Mouse (Mus musculus) C2C12 (cell line): ENCODE data around the gene Chchd2. TPM values are rescaled to one million over a fixed set of nuclear protein-coding genes. Genes with fewer than 3 reads are reported as not detected.
A peak's percentile ranks its signal among the peaks of the same experiment; 100 is the strongest.

Source experiments
- H3K27me3 ChIP-seq: one replicate; pipeline ENCODE4 v1.6.1; 2011; ENCODE audit not compliant: control insufficient read depth, insufficient read depth, insufficient read length
- H3K36me3 ChIP-seq: one replicate; pipeline ENCODE4 v1.6.1; 2011; ENCODE audit not compliant: control insufficient read depth, insufficient read depth
- H3K4me3 ChIP-seq: one replicate; pipeline ENCODE4 v1.5.1; 2011; ENCODE audit warnings: mild to moderate bottlenecking, control low read depth; ENCODE audit not compliant: poor library complexity, insufficient read depth, severe bottlenecking
- H3K79me2 ChIP-seq: one replicate; pipeline ENCODE4 v1.6.1; 2011; ENCODE audit not compliant: control insufficient read depth, insufficient read depth
- H3K79me3 ChIP-seq: one replicate; pipeline ENCODE4 v1.6.1; 2011; ENCODE audit warnings: low read depth, control low read depth
- H3ac ChIP-seq: one replicate; pipeline ENCODE3; 2011; ENCODE audit warnings: low read depth; ENCODE audit not compliant: control insufficient read depth, insufficient read length
- CEBPB ChIP-seq: IDR thresholded peaks from one replicate; pipeline ENCODE4 v1.6.1; 2011; ENCODE audit warnings: low read depth, mild to moderate bottlenecking, control low read depth, moderate library complexity
- CTCF ChIP-seq: IDR thresholded peaks from one replicate; pipeline ENCODE4 v1.5.1; 2011; ENCODE audit not compliant: control insufficient read depth, insufficient read depth, insufficient read length
- FOSL1 ChIP-seq: IDR thresholded peaks from one replicate; pipeline ENCODE4 v1.8.0; 2011; ENCODE audit warnings: mild to moderate bottlenecking, low read length; ENCODE audit not compliant: poor library complexity, insufficient read depth, severe bottlenecking
- MAX ChIP-seq: IDR thresholded peaks from one replicate; pipeline ENCODE4 v1.6.1; 2011; ENCODE audit warnings: mild to moderate bottlenecking, control low read depth
- MYOD1 ChIP-seq: IDR thresholded peaks from one replicate; pipeline ENCODE4 v1.6.1; 2011; ENCODE audit warnings: low read depth; ENCODE audit not compliant: control insufficient read depth, insufficient read length
- MYOG ChIP-seq: IDR thresholded peaks from one replicate; pipeline ENCODE4 v1.6.1; 2011; ENCODE audit not compliant: control insufficient read depth, insufficient read length; ENCODE audit errors: extremely low read depth
- USF1 ChIP-seq: IDR thresholded peaks from one replicate; pipeline ENCODE4 v1.6.1; 2011; ENCODE audit warnings: low read depth, mild to moderate bottlenecking, control low read depth, moderate library complexity
- long read RNA-seq, 2 experiments: library from polyadenylated mRNA; unstranded; transcript quantifications; one replicate each; pipeline ENCODE4 v2.0.0; 2019 to 2020
- polyA plus RNA-seq: library from polyadenylated mRNA; unstranded; fragments of >200 nt; fragmentation: generic; extraction: Trizol; gene quantifications from one replicate; pipeline ENCODE4 v1.2.1, GENCODE M21; 2012; ENCODE audit warnings: missing spikeins

Chchd2 gene
- 856 TPM for polyA plus RNA-seq
- long read RNA-seq, experiment 1, transcript Chchd2-201 (4 exons, 915 nt) = major isoform, 482 of 504 reads
- long read RNA-seq, experiment 1, partial matches to known transcripts = 18 of 504 reads
- long read RNA-seq, experiment 1, other reads (novel, unspliced or antisense) = 4 of 504 reads
- long read RNA-seq, experiment 2, transcript Chchd2-201 (4 exons, 915 nt) = major isoform, 164 of 164 reads
- long read RNA-seq, experiment 2, partial matches to known transcripts = 0 of 164 reads
- long read RNA-seq, experiment 2, other reads (novel, unspliced or antisense) = 0 of 164 reads

- TF ChIP-seq MAX (peak; percentile 62), CEBPB (no peak)
- Histone ChIP-seq H3K27me3 (no peaks in the 10 kb centered on the region), H3K79me2 (peaks cover 42% of the 10 kb centered on the region), H3ac (peak within 1 kb of the TSS; percentile 88), H3K4me3 (peak within 1 kb of the TSS; percentile 95), H3K79me3 (peaks cover 28% of the 10 kb centered on the region), H3K36me3 (peaks cover 25% of the 10 kb centered on the region)
Observed at GRCm38 (mm10) chr5:129886911-129887636, at the start of gene Chchd2. Gene Chchd2, minus strand, starts transcription at chr5:129887470.

- Histone ChIP-seq H3K27me3 (no peaks in the 10 kb centered on the region), H3K36me3 (no peaks in the 10 kb centered on the region), H3K79me2 (no peaks in the 10 kb centered on the region), H3K4me3 (no peak overlapping the region), H3ac (no peak overlapping the region), H3K79me3 (no peaks in the 10 kb centered on the region)
- no peak for TF ChIP-seq CTCF
- TF ChIP-seq MYOD1 = no peak
- no peak for TF ChIP-seq CEBPB
- no peak for TF ChIP-seq USF1
- TF ChIP-seq FOSL1 = no peak
- TF ChIP-seq MYOG = no peak
- TF ChIP-seq MAX = no peak
Observed at GRCm38 (mm10) chr5:129936941-129937340, 49.7 kb upstream of the Chchd2 start.

GRCm38 (mm10) chr5:129929924-129930855 lies 42.9 kb upstream of the Chchd2 start:
- no peaks in the 10 kb centered on the region for H3K79me3 ChIP-seq
- no peaks in the 10 kb centered on the region for H3K36me3 ChIP-seq
- H3ac ChIP-seq = no peak overlapping the region
- no peaks in the 10 kb centered on the region for H3K79me2 ChIP-seq
- no peak for TF ChIP-seq CEBPB
- TF ChIP-seq FOSL1 = no peak
- TF ChIP-seq MAX = no peak
- no peak for TF ChIP-seq USF1
- TF ChIP-seq CTCF = no peak
- TF ChIP-seq MYOG = no peak
- TF ChIP-seq MYOD1 = no peak
- no peaks in the 10 kb centered on the region for H3K27me3 ChIP-seq
- no peak overlapping the region for H3K4me3 ChIP-seq

GRCm38 (mm10) chr5:129925933-129926332 lies 38.7 kb upstream of the Chchd2 start:
- TF ChIP-seq FOSL1 = no peak
- no peak for TF ChIP-seq USF1
- TF ChIP-seq CTCF = no peak
- no peak for TF ChIP-seq MYOD1
- no peak for TF ChIP-seq CEBPB
- no peak for TF ChIP-seq MAX
- TF ChIP-seq MYOG = no peak
- H3ac ChIP-seq = no peak overlapping the region
- no peak overlapping the region for H3K4me3 ChIP-seq
- H3K79me2 ChIP-seq = no peaks in the 10 kb centered on the region
- H3K27me3 ChIP-seq = no peaks in the 10 kb centered on the region
- no peaks in the 10 kb centered on the region for H3K36me3 ChIP-seq
- no peaks in the 10 kb centered on the region for H3K79me3 ChIP-seq

- Histone ChIP-seq H3K36me3 (no peaks in the 10 kb centered on the region), H3K79me2 (no peaks in the 10 kb centered on the region), H3K27me3 (no peaks in the 10 kb centered on the region), H3ac (no peak overlapping the region), H3K4me3 (no peak overlapping the region), H3K79me3 (no peaks in the 10 kb centered on the region)
- TF ChIP-seq FOSL1 (no peak), USF1 (no peak), CEBPB (no peak), MYOG (no peak), MAX (no peak), CTCF (no peak), MYOD1 (no peak)
Observed at GRCm38 (mm10) chr5:129924820-129925452, 37.7 kb upstream of the Chchd2 start.
